Mouse (Mus musculus) gastrocnemius, postnatal 10 days (tissue): ENCODE measurements around the gene Klhl32. TPM values are rescaled to one million over a fixed set of nuclear protein-coding genes. Genes with fewer than 3 reads are reported as not detected.

Experiments used
- DNase-seq: peaks from one replicate; pipeline ENCODE4 v3.0.0; 2021; ENCODE audit warnings: mixed read lengths
- total RNA-seq, 2 experiments: library from RNA; stranded (reverse); gene quantifications; 2 replicates each; pipeline ENCODE4 v1.2.3; 2021

Klhl32 gene
- total RNA-seq, 2 experiments from 2014 or later = 0.28 to 0.84 TPM

- no peak for DNase-seq
These were observed 220.5 kb downstream of the Klhl32 start for GRCm38 (mm10) chr4:24630430-24630829.

DNA sequence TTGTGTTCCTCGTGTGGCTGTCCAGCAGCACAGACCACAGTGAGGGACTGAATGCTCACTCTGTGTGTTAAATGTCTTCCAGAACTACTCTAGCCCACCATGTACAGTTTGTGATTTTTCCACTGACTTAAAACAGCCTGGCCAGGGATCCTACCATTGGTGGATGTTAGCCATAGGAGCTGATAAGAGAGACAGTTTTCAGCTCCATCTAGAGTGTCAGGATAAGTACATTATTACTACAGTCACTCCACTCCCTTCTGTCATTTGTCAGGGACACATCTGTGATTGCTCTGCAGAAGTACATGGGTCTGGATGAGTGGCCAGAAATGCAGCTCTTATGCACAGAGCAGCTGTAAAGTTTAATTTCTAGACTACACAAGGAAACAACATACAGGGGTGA is 223.1 kb downstream of the Klhl32 start:
- no peak for DNase-seq

DNA sequence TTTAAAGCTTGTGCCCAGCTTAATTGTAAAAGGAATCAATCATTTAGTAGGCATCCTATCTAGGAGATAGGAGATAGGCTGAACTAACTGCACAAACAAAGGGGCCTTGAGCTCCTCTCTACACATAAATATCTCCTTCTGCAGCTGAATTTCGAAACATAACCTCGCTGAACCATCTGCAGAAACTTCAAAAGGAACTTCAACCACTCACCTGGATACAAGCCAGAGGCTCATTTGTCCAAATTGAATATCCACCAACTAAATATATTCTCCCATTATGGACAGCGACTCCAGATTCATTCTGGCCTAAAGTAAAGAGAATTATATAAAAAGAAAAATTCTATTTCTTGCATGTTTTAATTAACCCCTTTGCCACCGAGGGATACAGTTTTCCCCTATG is 224.2 kb downstream of the Klhl32 start:
- no peak for DNase-seq

GRCm38 (mm10) chr4:24625951-24626584 is 224.9 kb downstream of the Klhl32 start:
- no peak for DNase-seq

GRCm38 (mm10) chr4:24621422-24622187 is 229.3 kb downstream of the Klhl32 start:
- no peak for DNase-seq

GRCm38 (mm10) chr4:24620440-24620839 is 230.5 kb downstream of the Klhl32 start:
- DNase-seq = no peak

DNA sequence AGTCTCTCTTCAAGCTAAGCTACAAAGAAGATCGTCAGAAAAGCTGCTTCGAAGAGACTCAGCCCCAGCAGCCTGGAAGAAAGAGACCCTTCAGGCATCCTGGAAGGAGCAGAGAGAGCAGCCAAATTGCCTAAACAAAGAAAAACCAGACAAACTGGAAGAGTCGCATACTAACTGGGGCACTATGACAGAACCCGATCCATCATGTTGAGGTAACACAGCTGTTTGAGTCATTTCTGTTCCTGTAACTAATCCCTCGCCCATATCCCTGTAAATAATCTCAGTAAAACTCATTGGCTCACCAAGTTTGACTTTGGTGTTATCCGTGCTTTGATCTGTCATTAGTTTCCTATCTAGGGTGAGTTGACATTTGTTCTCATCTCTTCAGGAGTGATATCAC is 230.9 kb downstream of the Klhl32 start:
- no peak for DNase-seq

DNA sequence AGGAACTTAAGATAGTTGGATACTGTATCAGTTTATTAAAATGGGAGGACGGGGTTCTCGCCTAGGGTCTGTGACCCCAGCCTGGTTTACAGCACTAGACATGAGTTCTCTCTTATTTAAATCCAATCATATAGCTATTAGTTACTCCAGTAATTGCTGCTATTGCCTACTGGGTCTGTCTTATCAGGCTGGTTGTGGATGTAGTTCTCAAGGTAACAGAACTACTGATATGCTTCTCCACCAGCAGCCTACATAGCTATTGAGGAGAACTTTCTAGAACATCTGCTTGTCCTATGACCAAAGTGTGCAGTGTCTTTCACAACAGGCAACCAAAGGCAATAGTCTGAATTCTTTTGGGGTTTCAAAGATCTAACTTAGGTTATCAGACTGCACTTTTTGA is 241.4 kb downstream of the Klhl32 start:
- DNase-seq = no peak

GRCm38 (mm10) chr4:24609085-24609484 is 241.8 kb downstream of the Klhl32 start:
- DNase-seq = no peak

- DNase-seq = no peak
These were observed 249.2 kb downstream of the Klhl32 start for GRCm38 (mm10) chr4:24601711-24602110.

DNA sequence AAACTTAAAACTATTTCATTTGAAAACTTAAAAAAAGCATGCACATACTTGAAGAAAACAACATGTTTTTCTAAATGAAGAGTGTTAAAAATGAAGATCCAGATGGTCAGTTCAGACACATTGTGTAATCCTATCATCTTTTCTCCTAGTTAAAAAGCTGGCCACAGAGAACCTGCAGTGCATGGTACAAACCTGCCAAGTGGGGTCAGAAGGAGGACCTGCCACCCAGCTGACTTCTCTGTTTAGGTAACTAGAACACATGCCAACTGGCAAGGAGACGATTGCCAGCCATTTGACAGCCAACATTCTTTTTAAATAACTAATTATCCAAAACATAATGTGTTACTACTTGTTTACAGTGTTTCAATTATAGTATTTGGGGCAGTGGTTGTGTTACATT is 252.3 kb downstream of the Klhl32 start:
- no peak for DNase-seq

GRCm38 (mm10) chr4:24596942-24597611 is 253.8 kb downstream of the Klhl32 start:
- no peak for DNase-seq

- no peak for DNase-seq
These were observed 256.1 kb downstream of the Klhl32 start for GRCm38 (mm10) chr4:24594824-24595223.

DNA sequence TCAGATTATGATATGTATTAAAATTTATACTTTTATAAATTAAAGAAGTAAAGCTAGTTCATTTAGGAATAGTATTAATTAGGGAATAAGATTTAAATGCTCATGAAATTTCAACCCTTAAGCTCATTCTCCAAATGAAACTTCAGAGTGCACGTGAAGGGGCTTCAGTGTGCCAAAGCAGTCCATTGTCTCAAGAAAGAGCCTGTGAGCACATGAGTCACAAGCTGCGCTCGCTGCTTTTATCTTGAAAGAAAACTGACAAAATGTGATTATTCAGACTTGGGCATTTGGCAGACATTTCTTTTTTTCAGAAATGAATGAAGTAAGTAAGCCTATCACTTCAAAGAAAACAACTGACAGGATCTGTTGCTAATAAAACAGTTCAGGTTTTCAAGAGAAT is 266.9 kb downstream of the Klhl32 start:
- DNase-seq = no peak

DNA sequence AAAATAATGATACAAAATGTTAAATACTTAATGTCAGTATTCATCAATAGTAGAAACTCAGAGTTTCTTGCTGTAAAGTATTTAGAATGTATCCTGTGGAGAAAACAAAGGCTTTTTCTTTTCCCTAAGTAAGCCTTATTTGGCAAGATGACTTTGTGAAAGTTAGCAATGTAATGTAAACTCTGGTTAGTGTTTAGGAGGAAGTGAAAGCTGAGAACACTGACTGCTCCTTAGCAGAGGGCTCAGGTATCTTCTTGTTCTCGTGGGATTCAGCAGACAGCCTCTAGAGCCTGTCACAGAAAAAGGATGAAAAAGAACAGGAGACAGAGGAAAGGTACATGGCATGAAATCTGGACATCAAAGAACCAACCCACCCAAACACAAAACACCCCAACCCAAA is 268.6 kb downstream of the Klhl32 start:
- DNase-seq = no peak

- DNase-seq = no peak
These were observed 273.3 kb downstream of the Klhl32 start for GRCm38 (mm10) chr4:24577594-24577993.

- peak; percentile 83 for DNase-seq
These were observed 276.6 kb downstream of the Klhl32 start for GRCm38 (mm10) chr4:24574276-24574675.

GRCm38 (mm10) chr4:24568989-24569556 is 281.9 kb downstream of the Klhl32 start:
- no peak for DNase-seq

DNA sequence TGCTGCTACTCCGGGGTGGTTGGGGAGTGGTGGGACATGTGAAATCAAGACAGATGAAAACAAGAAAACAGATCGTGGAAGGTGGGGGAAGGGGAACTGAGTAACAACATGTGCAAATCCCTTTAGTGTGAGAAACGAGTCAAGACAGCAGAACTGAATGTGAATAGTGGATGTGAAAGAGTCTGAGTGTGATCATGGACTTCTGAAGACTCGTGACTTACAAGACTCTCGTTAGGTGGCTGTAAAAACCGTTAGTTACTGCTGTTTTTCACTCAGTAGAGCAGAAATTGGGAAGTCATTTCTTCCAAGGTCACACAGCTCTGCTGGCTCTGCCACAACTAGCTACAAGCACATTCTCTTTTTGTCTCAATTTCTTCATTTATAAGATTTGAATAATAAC is 282.9 kb downstream of the Klhl32 start:
- DNase-seq = no peak
